In the genomic region with DNA sequence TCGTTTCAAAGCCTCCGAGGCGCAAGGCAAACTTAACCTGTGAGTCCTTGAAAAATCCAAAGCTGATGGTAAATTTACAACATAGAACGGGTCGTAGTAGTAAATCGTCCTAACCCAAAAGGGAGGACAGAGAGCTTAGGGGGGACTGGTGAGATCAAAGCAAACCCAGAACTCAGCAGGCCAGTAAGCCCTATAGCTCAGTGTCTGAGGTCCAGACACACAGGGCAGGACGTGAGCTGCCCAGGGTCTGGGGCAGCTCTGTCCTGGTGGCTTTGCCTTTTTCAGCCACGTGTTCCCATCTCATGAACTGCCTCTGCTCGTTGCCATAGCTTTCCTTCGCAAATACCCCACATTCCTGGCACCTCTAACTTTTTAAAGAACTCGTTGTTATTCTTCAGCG, we compare ENCODE assay signal across 8 mouse cellular contexts.
DNase-seq lines count a peak whose midpoint lies in the region; ATAC-seq and TF ChIP-seq lines count a peak whose summit lies in the region.

No protein-coding gene starts in this region.

- no peaks in the 10 kb centered on the region for H3K27me3 ChIP-seq in lung, embryonic 16.5 days (ENCODE audit: control insufficient read depth, insufficient read depth, low read depth, low read length)
- H3K27me3 ChIP-seq in limb, embryonic 12.5 days, result no peaks in the 10 kb centered on the region
- no peaks in the 10 kb centered on the region for H3K27me3 ChIP-seq in neural tube, embryonic 15.5 days (replicated peaks)

- no peaks in the 10 kb centered on the region for H3K9me3 ChIP-seq in lung, embryonic 16.5 days (ENCODE audit: control insufficient read depth, low read length)
- H3K9me3 ChIP-seq in limb, embryonic 12.5 days, result no peaks in the 10 kb centered on the region
- H3K9me3 ChIP-seq in neural tube, embryonic 15.5 days (replicated peaks), result no peaks in the 10 kb centered on the region

- no peaks in the 10 kb centered on the region for H3K36me3 ChIP-seq in lung, embryonic 16.5 days (ENCODE audit: control insufficient read depth, insufficient read depth, low read length)
- H3K36me3 ChIP-seq in limb, embryonic 12.5 days, result no peaks in the 10 kb centered on the region
- no peaks in the 10 kb centered on the region for H3K36me3 ChIP-seq in neural tube, embryonic 15.5 days

- no peak for TF ChIP-seq POLR2A in lung, adult 2 months (IDR thresholded peaks at IDR 0.05; ENCODE audit: borderline replicate concordance, extremely low read depth, low read depth, low read length)

- H3K27ac ChIP-seq in gastrocnemius, adult 2 months, result no peak overlapping the region
- no peak overlapping the region for H3K27ac ChIP-seq in lung, embryonic 16.5 days (ENCODE audit: low read length)
- no peak overlapping the region for H3K27ac ChIP-seq in limb, embryonic 12.5 days
- no peak overlapping the region for H3K27ac ChIP-seq in neural tube, embryonic 15.5 days (replicated peaks)

- peak overlapping the region; percentile 45 for H3K4me2 ChIP-seq in lung, embryonic 16.5 days (ENCODE audit: low read depth, low read length)
- H3K4me2 ChIP-seq in limb, embryonic 12.5 days, result peak overlapping the region; percentile 51
- peak overlapping the region; percentile 46 for H3K4me2 ChIP-seq in neural tube, embryonic 15.5 days

- peak overlapping the region; percentile 11; the same call in 1 of the 2 replicates for H3K4me3 ChIP-seq in gastrocnemius, adult 2 months
- 0 out of 2 replicates have a peak overlapping the region, but pooled peaks have one; percentile 11 for H3K4me3 ChIP-seq in lung, embryonic 16.5 days (ENCODE audit: low read length)
- no peak overlapping the region for H3K4me3 ChIP-seq in lung, adult 2 months (replicated peaks; ENCODE audit: extremely low read depth, low read depth, low read length)
- H3K4me3 ChIP-seq in limb, embryonic 12.5 days (replicated peaks), result peak overlapping the region; percentile 15; the same call in 1 of the 2 replicates
- H3K4me3 ChIP-seq in neural tube, embryonic 15.5 days (replicated peaks), result no peak overlapping the region

- DNase-seq in gastrocnemius, adult 2 months, result no peak
- no peak for DNase-seq in gastrocnemius, adult 18-20 months (ENCODE audit: low spot score)
- no peak for DNase-seq in lung, adult 2 months
- DNase-seq in left cerebral cortex, postnatal 10 days (ENCODE audit: extremely low spot score in 1 of 2, low spot score in 2 of 2), result no peak
- DNase-seq in cerebellum, adult 8-10 months, result no peak

- peaks cover 9% of the 10 kb centered on the region; the same call in 1 of the 2 replicates for H3K4me1 ChIP-seq in lung, embryonic 16.5 days (replicated peaks; ENCODE audit: control insufficient read depth, insufficient read depth, low read length)
- no peaks in the 10 kb centered on the region for H3K4me1 ChIP-seq in lung, adult 2 months (ENCODE audit: control insufficient read depth, insufficient read depth, low read length)
- H3K4me1 ChIP-seq in limb, embryonic 12.5 days (replicated peaks), result peaks cover 27% of the 10 kb centered on the region
- peaks cover 9% of the 10 kb centered on the region for H3K4me1 ChIP-seq in neural tube, embryonic 15.5 days

- 38% methylated on average over 12 of the region's 12 CpGs for WGBS in lung, embryonic 16.5 days
- WGBS in lung, adult 2 months, result 49% methylated on average over 12 of the region's 12 CpGs
- 33% methylated on average over 12 of the region's 12 CpGs for WGBS in limb, embryonic 12.5 days
- 42% methylated on average over 12 of the region's 12 CpGs for WGBS in neural tube, embryonic 15.5 days

- intact Hi-C loops in gastrocnemius, adult 2 months (cut with DNase I), result no loop called here
- intact Hi-C loops in left cerebral cortex, postnatal 10 days (cut with DNase I), result no loop called here

- TF ChIP-seq CTCF in gastrocnemius, adult 2 months (IDR thresholded peaks at IDR 0.05), result no peak
- TF ChIP-seq CTCF in lung, adult 2 months (IDR thresholded peaks at IDR 0.05; ENCODE audit: insufficient read depth, low read length), result no peak

- H3K9ac ChIP-seq in lung, embryonic 16.5 days (ENCODE audit: low read length), result peak overlapping the region; percentile 35; the same call in 1 of the 2 replicates
- H3K9ac ChIP-seq in limb, embryonic 12.5 days (replicated peaks), result no peak overlapping the region
- H3K9ac ChIP-seq in neural tube, embryonic 15.5 days (replicated peaks), result no peak overlapping the region

- peak; percentile 49; the same call in 1 of the 2 replicates for ATAC-seq in lung, embryonic 16.5 days (ENCODE audit: low read depth)
- peak; percentile 57; the same call in 1 of the 2 replicates for ATAC-seq in limb, embryonic 12.5 days (ENCODE audit: insufficient number of reproducible peaks, insufficient read depth, low FRiP score, low TSS enrichment, low read depth)
- ATAC-seq in neural tube, embryonic 15.5 days (ENCODE audit: low FRiP score), result 0 out of 2 replicates have a peak, but pooled peaks have one; percentile 38

Comparison
In these comparisons a context has a peak if more than half of its experiments do, and no peak if none do; other contexts are left out.
1. H3K4me3 ChIP-seq: peak in gastrocnemius, adult 2 months (single experiment), lung, embryonic 16.5 days (single experiment) and limb, embryonic 12.5 days (single experiment); none in lung, adult 2 months (single experiment) and neural tube, embryonic 15.5 days (single experiment).
2. Peak in every context shown above with its lines, with median percentiles within 50 percentile points of each other: ATAC-seq and H3K4me2 ChIP-seq.